Mouse (Mus musculus) yolk sac, embryonic 10.5 days (tissue): Measurements from ENCODE around the gene Rbl2.
A peak's percentile ranks its signal among the peaks of the same experiment; 100 is the strongest.

Source experiments
- DNase-seq: peaks from one replicate; pipeline ENCODE4 v3.0.0-alpha.2; 2017; ENCODE audit warnings: low spot score

Rbl2 gene

GRCm38 (mm10) chr8:91106271-91106670 is 36.4 kb downstream of the Rbl2 start:
- no peak for DNase-seq

DNA sequence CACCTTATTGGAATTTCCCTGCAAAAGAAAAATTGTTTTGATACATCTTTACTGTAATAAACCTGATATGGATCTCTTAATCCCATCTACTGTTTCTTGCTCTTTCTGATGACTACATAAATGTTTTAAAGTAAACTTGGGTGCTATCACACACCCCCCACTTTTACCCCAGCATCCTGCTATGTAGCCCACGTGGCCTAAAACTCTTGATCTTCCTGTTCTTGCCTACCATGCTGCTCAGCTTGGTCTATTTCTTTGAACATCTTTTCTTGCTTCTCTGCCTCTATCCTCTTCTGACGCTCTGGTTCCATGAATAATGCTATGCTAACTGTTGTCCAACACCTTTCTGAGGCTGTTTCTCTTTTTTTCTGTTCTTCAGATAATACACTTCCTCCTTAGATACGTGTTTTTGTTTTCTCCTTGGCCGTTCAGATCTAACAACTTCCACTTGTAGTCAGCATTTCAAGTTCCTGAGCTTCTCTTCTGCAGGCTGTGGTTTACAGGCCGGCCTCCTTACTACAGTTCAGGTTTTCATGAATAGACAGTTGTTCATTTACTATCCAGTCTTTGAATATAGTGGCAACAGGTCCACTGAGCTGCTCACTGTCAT is 42.1 kb downstream of the Rbl2 start:
- DNase-seq = no peak

GRCm38 (mm10) chr8:91114428-91114827 is 44.6 kb downstream of the Rbl2 start:
- no peak for DNase-seq

GRCm38 (mm10) chr8:91114910-91115309 is 45.1 kb downstream of the Rbl2 start:
- DNase-seq = peak; percentile 37

- DNase-seq = no peak
Measured at GRCm38 (mm10) chr8:91117537-91117936, 47.7 kb downstream of the Rbl2 start.

DNA sequence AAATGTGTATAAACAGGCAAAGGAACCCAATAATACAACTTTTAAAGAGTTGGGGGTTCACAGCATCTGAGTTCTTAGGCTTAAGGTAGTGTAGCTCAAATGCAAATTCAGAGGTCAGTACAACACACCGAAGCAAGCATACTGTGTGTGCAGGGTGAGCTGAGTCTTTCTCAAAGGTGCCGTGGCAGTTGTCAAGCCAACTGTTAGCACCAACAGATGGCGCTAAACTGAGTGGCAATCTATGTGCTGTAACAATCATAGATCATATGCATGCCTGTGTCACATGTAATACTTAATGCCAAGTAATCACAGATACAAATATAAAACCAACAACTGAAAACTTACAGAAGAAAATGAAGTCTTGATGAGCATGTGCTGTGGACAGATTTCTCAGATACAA is 48.3 kb downstream of the Rbl2 start:
- no peak for DNase-seq

- DNase-seq = peak; percentile 40
Measured at GRCm38 (mm10) chr8:91124315-91124714, 54.5 kb downstream of the Rbl2 start.

GRCm38 (mm10) chr8:91126786-91127185 is 56.9 kb downstream of the Rbl2 start:
- DNase-seq = no peak

- DNase-seq = no peak
Measured at GRCm38 (mm10) chr8:91132731-91133130, 62.9 kb downstream of the Rbl2 start.

DNA sequence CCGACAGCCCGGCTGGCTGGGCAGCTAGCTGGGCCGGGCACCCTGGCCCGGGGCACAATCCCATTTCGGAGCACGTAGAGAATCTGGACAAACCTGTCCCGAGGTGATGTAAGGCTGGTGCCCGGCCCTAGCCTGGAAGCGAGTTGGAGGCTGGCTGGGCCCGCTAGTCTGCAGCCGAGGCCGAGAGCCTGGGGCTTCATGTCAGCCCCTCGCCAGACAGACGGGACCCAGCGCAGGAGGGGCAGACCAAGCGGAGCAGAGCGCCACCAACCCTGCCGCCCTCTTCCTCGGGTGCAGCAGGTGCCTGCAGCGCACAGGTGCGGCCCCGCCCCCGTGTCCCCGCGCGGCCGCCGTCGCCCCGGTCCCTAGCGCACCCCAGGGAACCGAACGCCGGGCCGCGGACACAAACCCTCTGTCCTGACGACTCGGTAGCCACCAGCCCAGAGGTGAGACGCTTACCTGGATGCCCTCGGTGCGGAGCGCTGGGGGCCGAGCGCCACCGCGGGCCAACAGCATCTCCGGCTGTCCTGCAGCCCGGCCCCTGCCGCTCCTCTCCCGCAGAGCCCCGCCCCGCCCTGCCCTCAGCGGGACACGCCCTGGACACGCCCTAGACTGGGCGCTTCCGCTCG is 63.7 kb downstream of the Rbl2 start:
- DNase-seq = no peak

DNA sequence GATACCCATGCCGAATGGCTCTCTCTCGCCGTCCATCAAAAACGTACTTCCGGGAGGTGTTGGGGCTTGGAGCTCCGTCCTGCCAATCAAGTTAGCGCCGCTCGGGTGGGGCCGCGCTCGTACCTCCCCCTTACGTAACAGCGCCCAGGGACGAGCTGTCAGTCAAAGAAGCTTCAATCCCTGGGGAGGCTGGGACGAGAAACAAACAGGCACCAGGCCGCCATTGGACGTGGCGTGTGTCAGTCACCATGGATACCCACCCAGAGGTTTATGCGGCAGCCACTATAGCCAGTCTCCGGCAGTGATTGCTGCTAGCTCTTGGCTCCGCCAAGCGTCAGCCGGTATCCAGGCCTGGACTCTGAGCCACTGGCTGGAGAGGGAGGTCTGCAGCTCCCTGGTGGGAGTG is 64.2 kb downstream of the Rbl2 start:
- peak; percentile 100 for DNase-seq

DNA sequence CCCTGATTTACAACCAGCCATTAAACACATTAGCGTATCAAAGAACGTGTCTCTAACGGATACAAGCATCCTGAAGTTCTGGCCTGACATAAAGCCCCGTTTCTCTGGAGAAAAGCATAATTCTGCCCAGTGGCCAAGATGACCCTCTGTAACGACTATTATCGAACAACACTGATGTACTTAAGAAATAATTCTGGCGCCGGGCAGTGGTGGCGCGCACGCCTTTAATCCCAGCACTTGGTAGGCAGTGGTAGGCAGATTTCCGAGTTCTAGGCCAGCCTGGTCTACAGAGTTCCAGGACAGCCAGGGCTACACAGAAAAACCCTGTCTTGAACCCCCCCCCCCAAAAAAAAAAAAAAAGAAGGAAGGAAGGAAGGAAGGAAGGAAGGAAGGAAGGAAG is 64.8 kb downstream of the Rbl2 start:
- no peak for DNase-seq

DNA sequence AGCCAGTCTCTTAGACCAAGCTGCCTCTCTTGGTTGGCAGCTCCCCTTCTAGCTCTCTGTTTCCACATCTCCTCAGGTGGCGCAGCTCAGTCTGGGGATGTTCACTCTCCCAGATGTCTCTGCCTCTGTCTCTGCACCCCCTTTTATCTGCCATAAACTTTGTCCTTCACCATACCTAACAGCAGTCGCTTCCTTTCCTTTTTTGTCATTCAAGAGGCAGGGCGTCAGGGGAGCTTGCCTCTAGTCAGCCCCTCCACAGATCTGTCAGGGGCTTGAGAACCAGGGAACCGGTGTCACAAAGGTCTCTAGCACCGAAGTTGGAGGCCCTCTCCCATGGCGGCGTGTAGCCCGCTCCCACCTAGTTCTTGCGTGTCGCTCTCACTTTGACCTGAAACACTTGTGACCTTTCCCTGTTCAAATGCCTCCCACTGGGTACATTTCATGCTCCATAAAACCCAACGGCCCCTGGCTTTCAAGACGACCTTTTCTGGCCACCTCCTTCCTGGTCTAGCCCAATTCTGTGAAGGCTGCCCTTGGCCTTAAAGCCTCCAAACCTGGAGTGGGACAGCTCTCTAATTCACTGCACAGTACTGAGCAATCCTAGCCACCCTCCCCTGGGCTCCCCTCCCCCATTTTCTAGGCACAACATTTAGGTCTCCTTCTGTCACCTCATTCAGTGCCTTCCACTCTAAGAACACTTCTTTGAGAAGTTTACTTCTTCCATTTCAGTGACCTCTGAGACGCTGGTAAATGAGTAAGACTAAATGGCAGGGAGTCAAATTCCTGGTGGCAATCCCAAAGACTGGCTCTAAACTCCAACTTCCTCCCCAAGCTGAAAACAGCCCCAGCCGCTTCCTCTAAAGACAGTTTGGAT is 65.7 kb downstream of the Rbl2 start:
- no peak for DNase-seq

GRCm38 (mm10) chr8:91140828-91141227 is 71.0 kb downstream of the Rbl2 start:
- DNase-seq = no peak

GRCm38 (mm10) chr8:91147715-91148114 is 77.9 kb downstream of the Rbl2 start:
- no peak for DNase-seq

DNA sequence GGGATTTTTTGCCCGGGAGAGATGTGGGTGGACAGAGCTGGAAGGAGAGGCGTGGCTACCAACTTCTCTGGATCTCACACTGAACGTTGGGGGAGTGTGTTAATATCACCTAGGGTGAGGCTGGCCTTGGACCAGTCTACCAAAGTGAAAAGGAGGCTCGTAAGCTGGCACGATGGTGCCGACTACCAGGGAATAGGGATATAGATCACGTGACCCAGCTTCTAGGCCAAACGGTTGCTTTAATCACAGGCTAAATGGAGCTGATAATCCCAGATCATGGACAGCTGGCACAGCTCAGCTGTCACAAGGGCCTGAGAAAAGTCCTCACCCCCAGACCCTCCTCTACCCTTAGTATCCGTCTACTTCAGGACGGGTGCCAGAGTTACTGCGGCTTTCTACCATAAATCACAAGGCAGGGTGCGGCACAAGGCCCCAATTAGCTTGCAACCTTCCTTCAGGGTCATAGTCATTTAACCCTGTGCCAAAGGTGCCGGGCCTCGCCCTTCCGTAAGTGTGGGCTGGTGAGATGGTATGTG is 78.9 kb downstream of the Rbl2 start:
- no peak for DNase-seq

- no peak for DNase-seq
Measured at GRCm38 (mm10) chr8:91149298-91149697, 79.4 kb downstream of the Rbl2 start.

DNA sequence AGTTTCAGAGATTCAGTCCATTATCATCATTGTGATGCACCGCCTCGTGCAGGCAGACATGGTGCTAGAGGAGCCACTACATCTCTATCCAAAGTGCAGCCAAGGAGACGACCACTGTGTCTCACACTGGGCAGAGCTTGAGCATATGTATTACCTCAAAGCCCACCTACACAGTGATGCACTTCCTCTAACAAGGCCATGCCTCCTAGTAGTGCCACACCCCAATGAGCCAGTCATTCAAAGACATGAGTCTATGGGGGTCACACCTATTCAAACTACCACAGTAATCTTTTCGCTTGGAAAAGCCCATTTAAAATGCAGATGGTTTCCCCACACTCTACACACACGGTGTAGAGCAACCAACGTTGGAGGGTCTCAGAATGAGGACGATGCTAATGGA is 81.7 kb downstream of the Rbl2 start:
- DNase-seq = no peak

- DNase-seq = no peak
Measured at GRCm38 (mm10) chr8:91153831-91154230, 84.0 kb downstream of the Rbl2 start.

GRCm38 (mm10) chr8:91154564-91154963 is 84.7 kb downstream of the Rbl2 start:
- DNase-seq = no peak

DNA sequence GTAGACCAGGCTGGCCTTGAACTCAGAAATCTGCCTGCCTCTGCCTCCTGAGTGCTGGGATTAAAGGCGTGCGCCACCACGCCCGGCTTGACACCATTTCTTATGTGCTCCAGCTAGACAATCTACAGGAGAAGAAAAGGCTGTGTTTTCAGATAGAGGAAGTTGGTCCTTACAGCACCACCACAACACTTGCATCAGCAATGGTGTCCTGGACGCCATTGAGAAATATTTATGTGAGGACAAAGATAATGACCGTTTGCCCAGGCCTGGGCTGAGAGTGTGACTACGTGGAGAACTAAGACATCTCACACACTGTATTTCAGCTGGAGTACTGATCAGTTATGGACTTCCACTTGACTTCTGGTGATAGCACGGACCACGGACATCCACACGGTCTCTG is 88.8 kb downstream of the Rbl2 start:
- DNase-seq = no peak

DNA sequence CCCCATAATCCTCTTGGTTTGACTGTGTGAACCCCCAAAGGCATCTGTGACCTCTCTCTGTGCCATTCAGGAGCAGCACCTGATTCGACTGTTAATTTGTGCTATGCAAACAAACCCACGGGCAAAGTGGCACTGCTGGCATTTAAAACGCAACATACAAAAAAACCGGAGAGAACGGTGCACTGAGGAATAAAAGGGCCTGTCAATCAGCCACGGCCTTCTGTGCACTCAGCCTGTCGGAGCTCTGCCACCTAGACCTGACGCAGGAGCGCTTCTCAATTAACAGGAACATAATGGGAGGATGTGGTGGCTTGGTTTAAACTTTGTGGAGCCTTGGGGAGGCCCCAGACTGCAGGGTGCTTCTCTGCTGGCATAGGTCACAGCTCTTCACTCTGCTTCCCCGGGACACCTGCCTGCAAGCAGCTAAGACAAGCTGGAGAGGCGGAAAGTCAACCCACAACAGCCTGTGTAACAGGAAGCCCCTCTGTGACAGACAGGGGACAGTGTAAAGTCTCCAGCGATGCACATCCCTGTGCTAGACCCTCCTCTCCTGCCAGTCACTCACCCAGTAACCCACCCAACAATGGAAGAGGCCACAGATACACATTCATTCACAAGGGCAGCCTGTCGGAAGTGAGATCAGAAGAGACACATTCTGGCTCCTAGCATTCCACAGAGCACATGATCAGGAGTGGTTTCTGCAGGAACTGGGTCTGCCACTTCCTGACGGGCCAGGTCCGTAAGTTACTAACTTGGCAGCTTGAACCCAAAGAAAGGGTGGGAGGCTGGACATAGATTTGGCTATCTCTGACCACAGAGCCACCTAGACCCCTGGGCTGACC is 90.3 kb downstream of the Rbl2 start:
- DNase-seq = no peak
